Mouse (Mus musculus) liver (tissue): ENCODE data around the gene Nfib.

ENCODE experiments used
- DNase-seq: peaks from one replicate; pipeline ENCODE4 v3.0.0-alpha.2; 2020; ENCODE audit warnings: mixed read lengths

The Nfib gene

GRCm38 (mm10) chr4:82538069-82538811 lies 167.3 kb downstream of the Nfib start:
- DNase-seq, result no peak

- DNase-seq, result no peak
Observed at GRCm38 (mm10) chr4:82537279-82537967, 168.1 kb downstream of the Nfib start.

- no peak for DNase-seq
Observed at GRCm38 (mm10) chr4:82536435-82537278, 168.9 kb downstream of the Nfib start.

- no peak for DNase-seq
Observed at GRCm38 (mm10) chr4:82535606-82536434, 169.7 kb downstream of the Nfib start.

- no peak for DNase-seq
Observed at GRCm38 (mm10) chr4:82533231-82533630, 172.3 kb downstream of the Nfib start.

- no peak for DNase-seq
Observed at GRCm38 (mm10) chr4:82532443-82533191, 172.9 kb downstream of the Nfib start.

- no peak for DNase-seq
Observed at GRCm38 (mm10) chr4:82531977-82532376, 173.6 kb downstream of the Nfib start.

- DNase-seq, result no peak
Observed at GRCm38 (mm10) chr4:82530875-82531353, 174.6 kb downstream of the Nfib start.

GRCm38 (mm10) chr4:82528978-82529377 lies 176.6 kb downstream of the Nfib start:
- no peak for DNase-seq

- DNase-seq, result no peak
Observed at GRCm38 (mm10) chr4:82519935-82520334, 185.6 kb downstream of the Nfib start.

- no peak for DNase-seq
Observed at GRCm38 (mm10) chr4:82518132-82518531, 187.4 kb downstream of the Nfib start.

GRCm38 (mm10) chr4:82517311-82517710 lies 188.2 kb downstream of the Nfib start:
- DNase-seq, result no peak

- no peak for DNase-seq
Observed at GRCm38 (mm10) chr4:82516211-82516795, 189.2 kb downstream of the Nfib start.

- DNase-seq, result no peak
Observed at GRCm38 (mm10) chr4:82514921-82515320, 190.6 kb downstream of the Nfib start.

- DNase-seq, result no peak
Observed at GRCm38 (mm10) chr4:82514373-82514772, 191.2 kb downstream of the Nfib start.

GRCm38 (mm10) chr4:82513426-82513750 lies 192.2 kb downstream of the Nfib start:
- no peak for DNase-seq

GRCm38 (mm10) chr4:82512743-82513425 lies 192.7 kb downstream of the Nfib start:
- peak; percentile 90 for DNase-seq

GRCm38 (mm10) chr4:82512335-82512734 lies 193.2 kb downstream of the Nfib start:
- DNase-seq, result no peak

- no peak for DNase-seq
Observed at GRCm38 (mm10) chr4:82511524-82511923, 194.0 kb downstream of the Nfib start.

- no peak for DNase-seq
Observed at GRCm38 (mm10) chr4:82511001-82511513, 194.5 kb downstream of the Nfib start.
